Mouse (Mus musculus) hindbrain, postnatal 0 days (tissue): Measurements from ENCODE around the gene Cds1. TPM values are rescaled to one million over a fixed set of nuclear protein-coding genes. Genes with fewer than 3 reads are reported as not detected.

Source experiments
- ATAC-seq: fragments of 200-750 bp; cut with Nextera tagmentation; 2 replicates; pipeline ENCODE4 v1.8.0; 2017; ENCODE audit warnings: mild to moderate bottlenecking, moderate TSS enrichment, moderate library complexity
- DNase-seq: peaks from one replicate; pipeline ENCODE4 v3.0.0-alpha.2; 2015; ENCODE audit warnings: low spot score
- H3K27ac ChIP-seq: fragments of 300-500 bp; sonication (generic); 2 replicates; pipeline ENCODE4 v1.5.1; 2014; ENCODE audit warnings: mild to moderate bottlenecking
- H3K27me3 ChIP-seq: fragments of 300-500 bp; sonication (generic); 2 replicates; pipeline ENCODE4 v1.6.1; 2014; ENCODE audit warnings: low read length, mixed read lengths; ENCODE audit not compliant: insufficient read depth
- H3K36me3 ChIP-seq: fragments of 300-500 bp; sonication (generic); 2 replicates; pipeline ENCODE4 v1.6.1; 2014; ENCODE audit warnings: low read length, mixed read lengths; ENCODE audit not compliant: insufficient read depth
- H3K4me1 ChIP-seq: fragments of 300-500 bp; sonication (generic); 2 replicates; pipeline ENCODE4 v1.6.1; 2014; ENCODE audit warnings: antibody characterized with exemption, low read length, mixed read lengths; ENCODE audit not compliant: insufficient read depth
- H3K4me2 ChIP-seq: fragments of 300-500 bp; sonication (generic); 2 replicates; pipeline ENCODE4 v1.6.1; 2014; ENCODE audit warnings: low read depth, mild to moderate bottlenecking, low read length, moderate library complexity, mixed read lengths
- H3K4me3 ChIP-seq: fragments of 300-500 bp; sonication (generic); 2 replicates; pipeline ENCODE4 v1.5.1; 2014; ENCODE audit warnings: low read length
- H3K9ac ChIP-seq: fragments of 300-500 bp; sonication (generic); replicated peaks from 2 replicates; pipeline ENCODE4 v1.6.1; 2014; ENCODE audit warnings: mild to moderate bottlenecking, low read length, moderate library complexity, mixed read lengths
- H3K9me3 ChIP-seq: fragments of 300-500 bp; sonication (generic); 2 replicates; pipeline ENCODE4 v1.6.1; 2016; ENCODE audit warnings: low read length, mixed read lengths
- CTCF ChIP-seq: IDR thresholded peaks from 2 replicates; pipeline ENCODE4 v1.5.1; 2016; ENCODE audit warnings: antibody characterized with exemption, control low read depth, low read depth
- WGBS: fragments of 180-500 bp; shearing (Covaris S2); extraction: QIAGEN DNeasy Blood & Tissue Kit; methylation state at CpG from one replicate; pipeline ENCODE4 v1.1.7; 2014; 5-methylcytosine and 5-hydroxymethylcytosine counted together
- polyA plus RNA-seq: library from polyadenylated mRNA; unstranded; fragments of >200 nt; fragmentation: Nextera tagmentation; extraction: Ambion mirVana; gene quantifications from 2 replicates; pipeline ENCODE4 v1.2.1, GENCODE M21; 2015
- total RNA-seq: library from RNA; depleted of rRNA; stranded (reverse); fragments of >200 nt; gene quantifications from 2 replicates; pipeline ENCODE4 v1.2.3, GENCODE M21; 2014

Gene Cds1
- total and polyA plus RNA-seq, 2 experiments from 2014 or later = 11.1 to 20.2 TPM

DNA sequence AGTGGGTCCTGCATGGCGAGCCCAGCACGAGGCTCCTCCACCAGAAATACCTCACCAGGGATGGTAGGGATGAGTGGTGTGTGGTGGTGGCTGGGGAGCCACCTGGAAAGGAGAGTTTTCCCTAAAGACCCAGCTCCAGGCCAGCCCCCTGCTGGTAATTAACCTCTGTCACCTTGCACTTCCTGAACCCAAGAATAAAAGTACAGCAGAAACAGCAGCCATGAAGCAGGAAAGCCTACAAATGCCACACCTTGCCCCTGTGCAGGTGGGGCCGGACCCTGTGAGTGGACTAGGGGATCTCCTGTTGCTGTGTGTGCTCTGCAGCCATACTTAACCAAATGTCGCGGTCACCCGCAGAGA, 57.4 kb downstream of the Cds1 start:
- H3K36me3 ChIP-seq = no peaks in the 10 kb centered on the region
- no peak overlapping the region for H3K27ac ChIP-seq
- peaks cover 11% of the 10 kb centered on the region for H3K4me1 ChIP-seq
- DNase-seq (no peak), ATAC-seq (no peak)
- no peak overlapping the region for H3K4me3 ChIP-seq
- H3K27me3 ChIP-seq = no peaks in the 10 kb centered on the region
- WGBS = 59% methylated on average over 6 of the region's 6 CpGs
- no peak overlapping the region for H3K9ac ChIP-seq
- no peak for TF ChIP-seq CTCF
- H3K9me3 ChIP-seq = no peaks in the 10 kb centered on the region
- no peak overlapping the region for H3K4me2 ChIP-seq

DNA sequence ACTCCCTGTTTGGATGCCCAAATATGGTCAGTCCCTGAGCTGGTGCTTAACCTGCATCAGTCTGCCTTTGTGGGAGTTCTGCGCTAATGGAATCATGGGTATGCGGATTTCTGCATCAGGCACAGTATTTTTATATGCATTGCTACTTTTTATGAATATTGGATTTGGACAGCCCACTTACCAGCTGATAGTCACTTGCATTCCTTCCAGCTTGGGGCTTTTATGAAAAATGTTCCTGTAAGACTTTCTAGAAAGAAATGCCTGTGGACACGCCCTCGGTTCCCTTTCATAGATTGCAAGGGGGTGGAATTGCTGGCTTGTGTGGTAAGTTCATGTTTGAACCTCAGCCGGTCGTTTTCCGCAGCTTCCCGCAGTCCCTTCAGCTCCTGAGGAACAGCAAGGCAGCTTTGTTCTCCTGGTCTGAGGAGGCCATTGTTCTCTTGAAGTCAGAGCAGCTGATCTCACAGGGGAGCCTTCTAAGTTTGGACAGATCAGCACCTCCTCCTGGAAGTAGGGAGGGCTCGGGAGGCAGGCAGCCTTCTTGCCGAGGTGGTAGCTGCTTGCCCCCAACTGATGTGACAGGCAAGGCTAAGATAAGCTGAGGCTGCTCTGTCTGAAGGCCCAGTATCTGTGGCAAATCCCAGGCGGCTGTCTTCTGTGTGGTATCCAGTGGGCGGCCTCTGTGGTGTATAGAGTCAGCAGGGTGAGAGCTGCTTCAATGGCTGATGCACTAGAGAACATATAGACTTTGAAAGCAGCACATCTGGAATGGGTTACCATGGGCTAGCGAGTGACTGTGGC, 60.4 kb downstream of the Cds1 start:
- TF ChIP-seq CTCF = no peak
- H3K36me3 ChIP-seq = no peaks in the 10 kb centered on the region
- ATAC-seq (no peak), DNase-seq (no peak)
- no peak overlapping the region for H3K4me2 ChIP-seq
- H3K27me3 ChIP-seq = no peaks in the 10 kb centered on the region
- no peak overlapping the region for H3K4me3 ChIP-seq
- no peak overlapping the region for H3K9ac ChIP-seq
- H3K27ac ChIP-seq = no peak overlapping the region
- no peaks in the 10 kb centered on the region for H3K9me3 ChIP-seq
- 26% methylated on average over 13 of the region's 13 CpGs for WGBS
- peaks cover 15% of the 10 kb centered on the region for H3K4me1 ChIP-seq

DNA sequence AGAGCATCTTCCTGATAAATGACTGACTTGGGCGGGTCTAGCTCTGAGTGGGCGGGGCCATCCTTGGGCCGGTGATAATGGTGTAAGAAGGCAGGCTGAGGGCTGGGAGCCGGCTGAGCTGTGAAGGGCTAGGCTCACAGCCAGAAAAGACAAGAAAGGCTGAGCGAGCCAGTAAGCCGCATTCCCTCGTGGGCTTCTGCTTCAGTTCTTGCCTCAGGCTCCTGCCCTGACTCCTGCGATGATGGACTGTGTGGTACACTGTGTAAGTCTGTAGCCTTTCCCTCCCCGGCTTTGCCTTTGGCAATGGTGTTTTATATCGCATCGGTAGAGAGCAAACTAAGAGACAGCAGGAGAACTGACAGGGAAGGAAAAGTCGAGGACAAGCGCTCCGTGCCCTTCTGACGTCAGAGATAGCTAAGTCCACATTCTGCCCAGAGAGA, 61.6 kb downstream of the Cds1 start:
- peak; percentile 72 for ATAC-seq
- Histone ChIP-seq H3K36me3 (0 out of 2 replicates have a peak, but pooled peaks cover under 1% of the 10 kb centered on the region), H3K4me3 (peak overlapping the region; percentile 13; the same call in 1 of the 2 replicates), H3K4me2 (peak overlapping the region; percentile 46), H3K9me3 (no peaks in the 10 kb centered on the region), H3K4me1 (peaks cover 15% of the 10 kb centered on the region), H3K27ac (peak overlapping the region; percentile 36; the same call in 1 of the 2 replicates), H3K27me3 (no peaks in the 10 kb centered on the region), H3K9ac (peak overlapping the region; percentile 35; the same call in 1 of the 2 replicates)
- WGBS = 5% methylated on average over 15 of the region's 15 CpGs
- no peak for TF ChIP-seq CTCF
- DNase-seq = peak; percentile 81

DNA sequence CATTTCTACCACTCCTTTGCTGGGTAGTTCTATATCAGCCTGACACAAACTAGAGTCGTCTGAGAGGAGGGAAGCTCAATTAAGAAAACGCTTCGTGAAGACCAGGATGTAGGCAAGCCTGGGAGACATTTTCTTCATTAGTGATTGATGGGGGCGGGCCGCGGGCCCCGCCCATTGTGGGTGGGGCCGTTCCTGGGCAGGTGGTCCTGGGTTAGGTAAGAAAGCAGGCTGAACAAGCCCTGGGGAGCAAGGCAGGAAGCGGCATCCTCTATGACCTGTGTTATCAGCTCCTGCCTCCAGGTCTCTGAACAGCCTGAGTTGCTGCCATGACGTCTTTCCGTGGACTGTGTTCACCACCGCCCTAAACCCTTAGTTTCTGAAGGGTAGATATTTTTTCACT, 62.5 kb downstream of the Cds1 start:
- Histone ChIP-seq H3K4me3 (no peak overlapping the region), H3K27me3 (no peaks in the 10 kb centered on the region), H3K9me3 (no peaks in the 10 kb centered on the region), H3K36me3 (0 out of 2 replicates have a peak, but pooled peaks cover 3% of the 10 kb centered on the region), H3K9ac (no peak overlapping the region), H3K27ac (no peak overlapping the region), H3K4me1 (peaks cover 15% of the 10 kb centered on the region), H3K4me2 (no peak overlapping the region)
- no peak for ATAC-seq
- DNase-seq = no peak
- TF ChIP-seq CTCF = no peak
- 35% methylated on average over 12 of the region's 12 CpGs for whole genome bisulfite sequencing

DNA sequence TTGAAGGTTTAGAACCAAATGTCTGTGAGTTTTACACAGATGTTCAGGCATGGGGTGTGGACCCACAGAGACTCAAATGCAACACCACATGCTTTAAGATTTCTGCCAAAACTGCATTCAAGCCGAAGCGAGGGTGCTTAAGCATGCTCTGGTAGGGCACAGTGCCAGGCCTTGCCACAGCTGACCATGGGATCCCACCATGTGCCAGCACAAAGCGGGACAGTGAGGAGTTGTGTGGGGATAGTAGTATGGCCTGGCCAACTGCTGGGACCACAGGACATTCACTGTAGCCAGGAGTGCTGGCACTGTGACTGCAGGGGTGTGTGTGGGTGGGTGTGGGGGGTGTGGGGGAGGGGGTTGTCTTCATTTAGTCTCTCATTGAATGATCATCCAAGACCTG, 64.0 kb downstream of the Cds1 start:
- peak; percentile 30; the same call in 1 of the 2 replicates for ATAC-seq
- 48% methylated on average over 3 of the region's 3 CpGs for WGBS

DNA sequence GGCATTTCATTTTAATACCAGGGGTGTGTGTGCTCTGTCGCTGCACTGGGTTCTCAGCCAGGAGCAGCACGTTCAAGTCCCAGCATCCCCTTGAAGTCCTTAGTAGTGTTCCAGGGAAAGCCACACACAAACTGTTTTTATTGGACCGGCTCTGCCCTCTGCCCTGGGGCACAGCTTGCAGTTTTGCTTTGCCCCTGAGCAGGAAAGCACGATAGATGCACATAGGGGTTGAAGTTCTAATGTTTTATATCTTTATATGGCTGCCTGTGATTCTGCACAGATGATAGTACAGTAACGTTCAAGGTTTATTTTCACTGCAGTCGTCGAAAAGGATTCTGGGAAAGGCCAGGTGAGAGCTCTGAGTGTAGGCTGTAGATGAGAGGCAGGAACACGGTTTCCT, 65.2 kb downstream of the Cds1 start:
- ATAC-seq (no peak), DNase-seq (no peak)
- peaks cover 15% of the 10 kb centered on the region; the same call in 1 of the 2 replicates for H3K36me3 ChIP-seq
- H3K4me2 ChIP-seq = no peak overlapping the region
- no peak overlapping the region for H3K27ac ChIP-seq
- TF ChIP-seq CTCF = no peak
- WGBS = 84% methylated on average over 8 of the region's 8 CpGs
- H3K4me1 ChIP-seq = peaks cover 15% of the 10 kb centered on the region; the same call in 1 of the 2 replicates
- no peaks in the 10 kb centered on the region for H3K27me3 ChIP-seq
- no peak overlapping the region for H3K9ac ChIP-seq
- no peaks in the 10 kb centered on the region for H3K9me3 ChIP-seq
- H3K4me3 ChIP-seq = no peak overlapping the region

More for the DNA sequence above, 64.0 kb downstream of the Cds1 start:
- no peak overlapping the region for H3K4me2 ChIP-seq
- no peak overlapping the region for H3K4me3 ChIP-seq
- H3K4me1 ChIP-seq = peaks cover 15% of the 10 kb centered on the region
- H3K36me3 ChIP-seq = 0 out of 2 replicates have a peak, but pooled peaks cover 10% of the 10 kb centered on the region
- TF ChIP-seq CTCF = no peak
- H3K9ac ChIP-seq = no peak overlapping the region
- no peaks in the 10 kb centered on the region for H3K27me3 ChIP-seq
- no peak overlapping the region for H3K27ac ChIP-seq
- DNase-seq = peak; percentile 48
- no peaks in the 10 kb centered on the region for H3K9me3 ChIP-seq

DNA sequence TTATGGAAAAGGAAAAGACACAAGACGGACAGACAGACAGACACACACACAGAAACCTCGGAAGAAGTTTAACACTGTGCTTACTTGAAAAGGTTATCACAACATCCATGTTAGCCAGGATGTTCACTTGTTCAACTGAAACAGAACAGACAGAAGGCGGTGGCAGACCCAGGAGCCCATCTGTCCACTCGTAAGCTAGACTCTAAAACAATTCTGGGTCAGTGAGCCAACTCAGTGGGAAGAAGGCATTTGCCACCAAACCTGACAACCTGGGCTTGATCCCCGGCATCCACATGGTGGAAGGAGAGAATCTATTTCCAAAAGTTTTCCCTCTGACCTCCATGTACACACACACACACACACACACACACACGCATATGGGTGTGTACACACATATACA, 67.1 kb downstream of the Cds1 start:
- Histone ChIP-seq H3K9ac (no peak overlapping the region), H3K4me2 (no peak overlapping the region), H3K4me1 (peaks cover 7% of the 10 kb centered on the region; the same call in 1 of the 2 replicates), H3K27me3 (no peaks in the 10 kb centered on the region), H3K4me3 (no peak overlapping the region), H3K9me3 (no peaks in the 10 kb centered on the region), H3K36me3 (peaks cover 26% of the 10 kb centered on the region), H3K27ac (no peak overlapping the region)
- DNase-seq = no peak
- no peak for ATAC-seq
- WGBS = 90% methylated on average over 6 of the region's 6 CpGs
- no peak for TF ChIP-seq CTCF
